Mouse (Mus musculus) midbrain, embryonic 14.5 days (tissue): ENCODE measurements around the gene Ifngr2. TPM values are rescaled to one million over a fixed set of nuclear protein-coding genes. Genes with fewer than 3 reads are reported as not detected.
A peak's percentile ranks its signal among the peaks of the same experiment; 100 is the strongest.
"Not testable (repeated sequence)": the region's sequence is repeated elsewhere in the genome, so short reads cannot be mapped to it uniquely, and the experiment has no call there.

Experiments
- ATAC-seq: fragments of 200-750 bp; cut with Nextera tagmentation; 2 replicates; pipeline ENCODE4 v1.8.0; 2017; ENCODE audit warnings: moderate number of reproducible peaks, moderate library complexity; ENCODE audit not compliant: low FRiP score, low TSS enrichment
- DNase-seq: peaks from one replicate; pipeline ENCODE4 v3.0.0-alpha.2; 2015
- H3K27ac ChIP-seq: fragments of 300-500 bp; sonication (generic); replicated peaks from 2 replicates; pipeline ENCODE4 v1.5.1; 2014; ENCODE audit warnings: mild to moderate bottlenecking, low read depth, low read length, moderate library complexity
- H3K27me3 ChIP-seq: fragments of 300-500 bp; sonication (generic); 2 replicates; pipeline ENCODE4 v1.6.1; 2014; ENCODE audit warnings: low read length, control low read depth, mixed read lengths; ENCODE audit not compliant: control insufficient read depth, insufficient read depth
- H3K36me3 ChIP-seq: fragments of 300-500 bp; sonication (generic); 2 replicates; pipeline ENCODE4 v1.6.1; 2014; ENCODE audit warnings: low read length, control low read depth; ENCODE audit not compliant: control insufficient read depth, insufficient read depth
- H3K4me1 ChIP-seq: fragments of 300-500 bp; sonication (generic); 2 replicates; pipeline ENCODE4 v1.6.1; 2014; ENCODE audit warnings: mild to moderate bottlenecking, antibody characterized with exemption, low read length, control low read depth; ENCODE audit not compliant: control insufficient read depth, insufficient read depth
- H3K4me2 ChIP-seq: fragments of 300-500 bp; sonication (generic); 2 replicates; pipeline ENCODE4 v1.6.1; 2014; ENCODE audit warnings: mild to moderate bottlenecking, low read length, moderate library complexity
- H3K4me3 ChIP-seq: fragments of 300-500 bp; sonication (generic); replicated peaks from 2 replicates; pipeline ENCODE4 v1.5.1; 2014; ENCODE audit warnings: low read depth, low read length
- H3K9ac ChIP-seq: fragments of 300-500 bp; sonication (generic); replicated peaks from 2 replicates; pipeline ENCODE4 v1.6.1; 2014; ENCODE audit warnings: mild to moderate bottlenecking, low read length, moderate library complexity
- H3K9me3 ChIP-seq: fragments of 300-500 bp; sonication (generic); 2 replicates; pipeline ENCODE4 v1.6.1; 2016; ENCODE audit warnings: low read length, control low read depth, mixed read lengths; ENCODE audit not compliant: control insufficient read depth
- WGBS: fragments of 180-500 bp; shearing (Covaris S2); extraction: QIAGEN DNeasy Blood & Tissue Kit; methylation state at CpG from one replicate; pipeline ENCODE4 v1.1.7; 2014; 5-methylcytosine and 5-hydroxymethylcytosine counted together
- polyA plus RNA-seq: library from polyadenylated mRNA; unstranded; fragments of >200 nt; fragmentation: Nextera tagmentation; extraction: Ambion mirVana; gene quantifications from 2 replicates; pipeline ENCODE4 v1.2.1, GENCODE M21; 2014

Ifngr2 gene
- polyA plus RNA-seq, 1 experiment from 2014 or later: 94.2 TPM

GRCm38 (mm10) chr16:91522040-91522439 lies 24.8 kb upstream of the Ifngr2 start:
- Histone ChIP-seq H3K27me3 (no peaks in the 10 kb centered on the region), H3K4me3 (no peak overlapping the region), H3K36me3 (no peaks in the 10 kb centered on the region), H3K4me2 (no peak overlapping the region), H3K9me3 (no peaks in the 10 kb centered on the region), H3K4me1 (no peaks in the 10 kb centered on the region), H3K9ac (no peak overlapping the region), H3K27ac (no peak overlapping the region)
- ATAC-seq: no peak
- 89% methylated on average over 5 of the region's 5 CpGs for WGBS
- no peak for DNase-seq

- no peak overlapping the region for H3K27ac ChIP-seq
- ATAC-seq: no peak
Measured at GRCm38 (mm10) chr16:91522479-91523309, 24.2 kb upstream of the Ifngr2 start.

GRCm38 (mm10) chr16:91524206-91524605 lies 22.7 kb upstream of the Ifngr2 start:
- 92% methylated on average over 5 of the region's 5 CpGs for WGBS

More at GRCm38 (mm10) chr16:91522479-91523309, 24.2 kb upstream of the Ifngr2 start:
- no peak for DNase-seq
- Histone ChIP-seq H3K4me1 (no peaks in the 10 kb centered on the region), H3K9ac (no peak overlapping the region), H3K36me3 (no peaks in the 10 kb centered on the region), H3K4me2 (no peak overlapping the region), H3K27me3 (no peaks in the 10 kb centered on the region), H3K4me3 (no peak overlapping the region), H3K9me3 (no peaks in the 10 kb centered on the region)
- 53% methylated on average over 18 of the region's 18 CpGs for WGBS

GRCm38 (mm10) chr16:91526274-91526673 lies 20.6 kb upstream of the Ifngr2 start:
- Histone ChIP-seq H3K4me3 (no peak overlapping the region), H3K27me3 (no peaks in the 10 kb centered on the region), H3K27ac (no peak overlapping the region), H3K9ac (no peak overlapping the region), H3K9me3 (no peaks in the 10 kb centered on the region), H3K4me1 (no peaks in the 10 kb centered on the region), H3K4me2 (no peak overlapping the region), H3K36me3 (no peaks in the 10 kb centered on the region)
- no peak for DNase-seq
- WGBS: 94% methylated on average over 6 of the region's 6 CpGs
- no peak for ATAC-seq

More at GRCm38 (mm10) chr16:91524206-91524605, 22.7 kb upstream of the Ifngr2 start:
- H3K4me2 ChIP-seq: no peak overlapping the region
- no peaks in the 10 kb centered on the region for H3K27me3 ChIP-seq
- no peaks in the 10 kb centered on the region for H3K36me3 ChIP-seq
- DNase-seq: no peak
- H3K9me3 ChIP-seq: no peaks in the 10 kb centered on the region
- ATAC-seq: no peak
- no peak overlapping the region for H3K4me3 ChIP-seq
- no peak overlapping the region for H3K27ac ChIP-seq
- H3K9ac ChIP-seq: no peak overlapping the region
- H3K4me1 ChIP-seq: no peaks in the 10 kb centered on the region

GRCm38 (mm10) chr16:91527051-91527450 lies 19.8 kb upstream of the Ifngr2 start:
- peak; percentile 29 for DNase-seq
- no peak overlapping the region for H3K27ac ChIP-seq
- 79% methylated on average over 10 of the region's 10 CpGs for WGBS

GRCm38 (mm10) chr16:91527500-91527899 lies 19.4 kb upstream of the Ifngr2 start:
- Histone ChIP-seq H3K36me3 (no peaks in the 10 kb centered on the region), H3K27ac (no peak overlapping the region), H3K9me3 (no peaks in the 10 kb centered on the region), H3K27me3 (no peaks in the 10 kb centered on the region), H3K4me1 (no peaks in the 10 kb centered on the region), H3K4me2 (no peak overlapping the region), H3K4me3 (no peak overlapping the region), H3K9ac (no peak overlapping the region)
- DNase-seq (no peak), ATAC-seq (no peak)
- WGBS: 59% methylated on average over 5 of the region's 5 CpGs

More at GRCm38 (mm10) chr16:91527051-91527450, 19.8 kb upstream of the Ifngr2 start:
- Histone ChIP-seq H3K4me1 (no peaks in the 10 kb centered on the region), H3K4me3 (no peak overlapping the region), H3K4me2 (no peak overlapping the region), H3K27me3 (no peaks in the 10 kb centered on the region), H3K36me3 (no peaks in the 10 kb centered on the region), H3K9me3 (no peaks in the 10 kb centered on the region), H3K9ac (no peak overlapping the region)
- no peak for ATAC-seq

GRCm38 (mm10) chr16:91528578-91528977 lies 18.3 kb upstream of the Ifngr2 start:
- Histone ChIP-seq H3K4me1 (no peaks in the 10 kb centered on the region), H3K27ac (no peak overlapping the region), H3K27me3 (no peaks in the 10 kb centered on the region), H3K4me3 (no peak overlapping the region), H3K4me2 (no peak overlapping the region), H3K9ac (no peak overlapping the region), H3K9me3 (no peaks in the 10 kb centered on the region), H3K36me3 (no peaks in the 10 kb centered on the region)
- ATAC-seq: no peak
- 85% methylated on average over 9 of the region's 9 CpGs for WGBS
- no peak for DNase-seq

GRCm38 (mm10) chr16:91530830-91531229 lies 16.0 kb upstream of the Ifngr2 start:
- H3K4me2 ChIP-seq, H3K9ac ChIP-seq, H3K27me3 ChIP-seq, ATAC-seq, H3K27ac ChIP-seq, H3K9me3 ChIP-seq, DNase-seq, H3K36me3 ChIP-seq, H3K4me3 ChIP-seq, H3K4me1 ChIP-seq: not testable (repeated sequence)
- 84% methylated on average over 4 of the region's 4 CpGs for WGBS

- H3K4me1 ChIP-seq: no peaks in the 10 kb centered on the region
- H3K27me3 ChIP-seq: no peaks in the 10 kb centered on the region
- no peak overlapping the region for H3K4me3 ChIP-seq
- no peak overlapping the region for H3K9ac ChIP-seq
- 82% methylated on average over 6 of the region's 6 CpGs for WGBS
- no peak overlapping the region for H3K4me2 ChIP-seq
- no peaks in the 10 kb centered on the region for H3K36me3 ChIP-seq
- no peak overlapping the region for H3K27ac ChIP-seq
- no peak for ATAC-seq
- no peak for DNase-seq
- no peaks in the 10 kb centered on the region for H3K9me3 ChIP-seq
Measured at GRCm38 (mm10) chr16:91531856-91532255, 15.0 kb upstream of the Ifngr2 start.
